Mouse (Mus musculus) MEL-GATA-1-ER (cell line): ENCODE data around the gene Camk2d.

Experiments
- DNase-seq: peaks from one replicate; pipeline ENCODE4 v3.0.0-alpha.2; 2012; ENCODE audit warnings: low read depth; ENCODE audit errors: extremely low read depth

The Camk2d gene

GRCm38 (mm10) chr3:126806145-126806544 is 210.0 kb downstream of the Camk2d start:
- DNase-seq = no peak

DNA sequence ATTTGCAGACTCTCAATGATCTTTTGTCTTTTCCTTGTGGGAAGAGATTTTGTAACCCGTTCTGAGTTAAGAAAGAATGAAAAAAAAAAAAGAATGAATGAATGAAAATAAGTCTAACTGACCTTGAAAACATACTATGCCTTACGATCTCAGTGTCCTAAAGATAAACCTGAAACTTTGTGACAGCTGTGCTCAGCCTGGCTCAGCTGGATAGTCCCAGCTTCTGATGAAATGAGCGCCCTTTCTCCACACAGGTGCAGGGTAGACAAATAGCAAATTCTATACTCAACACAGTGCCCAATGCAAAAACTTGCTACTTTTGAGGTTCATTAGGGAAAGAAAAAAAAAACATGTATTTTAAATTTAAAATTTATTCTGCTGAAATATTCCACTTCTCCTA is 213.8 kb downstream of the Camk2d start:
- no peak for DNase-seq

GRCm38 (mm10) chr3:126810372-126811090 is 214.4 kb downstream of the Camk2d start:
- no peak for DNase-seq

DNA sequence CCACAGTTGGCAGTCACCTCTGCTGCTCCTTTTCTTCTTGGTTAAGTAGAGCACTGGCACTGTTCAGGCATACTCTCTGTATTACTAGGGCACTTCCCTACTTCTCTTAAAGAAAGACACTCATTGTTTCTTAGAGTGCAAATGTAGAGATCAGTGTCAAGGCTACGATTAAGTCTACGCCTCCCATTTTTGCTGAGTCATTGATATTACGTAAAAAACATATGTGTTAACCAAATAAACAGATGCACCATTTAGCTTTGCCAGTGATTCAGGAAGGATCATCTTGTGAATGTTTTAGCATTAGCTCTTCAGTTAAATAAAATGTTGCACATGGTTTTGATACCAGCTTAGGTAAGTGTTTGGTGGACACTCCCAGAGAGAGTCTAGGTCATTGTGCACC is 215.5 kb downstream of the Camk2d start:
- DNase-seq = no peak

DNA sequence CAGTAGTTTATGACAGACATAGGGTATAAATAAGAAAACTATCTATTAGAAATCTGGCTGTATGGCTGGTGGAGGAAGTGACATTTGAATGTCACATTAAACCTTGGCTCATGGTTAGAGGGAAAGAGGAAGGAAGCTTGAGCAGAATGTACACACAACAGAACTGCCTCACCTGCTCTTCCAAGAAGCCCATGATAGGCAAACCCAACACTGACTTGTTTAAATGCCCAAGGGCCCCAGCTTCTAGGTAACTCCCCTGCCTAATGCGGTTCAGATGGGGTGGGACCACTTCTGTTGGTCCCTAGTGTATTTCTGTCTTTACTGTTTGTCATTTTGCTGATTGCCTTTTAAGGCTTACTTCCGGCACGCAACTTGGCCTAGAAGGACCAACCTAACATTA is 226.3 kb downstream of the Camk2d start:
- no peak for DNase-seq

GRCm38 (mm10) chr3:126824930-126825329 is 228.8 kb downstream of the Camk2d start:
- no peak for DNase-seq

GRCm38 (mm10) chr3:126826172-126826571 is 230.1 kb downstream of the Camk2d start:
- DNase-seq = no peak

GRCm38 (mm10) chr3:126827900-126828299 is 231.8 kb downstream of the Camk2d start:
- no peak for DNase-seq

DNA sequence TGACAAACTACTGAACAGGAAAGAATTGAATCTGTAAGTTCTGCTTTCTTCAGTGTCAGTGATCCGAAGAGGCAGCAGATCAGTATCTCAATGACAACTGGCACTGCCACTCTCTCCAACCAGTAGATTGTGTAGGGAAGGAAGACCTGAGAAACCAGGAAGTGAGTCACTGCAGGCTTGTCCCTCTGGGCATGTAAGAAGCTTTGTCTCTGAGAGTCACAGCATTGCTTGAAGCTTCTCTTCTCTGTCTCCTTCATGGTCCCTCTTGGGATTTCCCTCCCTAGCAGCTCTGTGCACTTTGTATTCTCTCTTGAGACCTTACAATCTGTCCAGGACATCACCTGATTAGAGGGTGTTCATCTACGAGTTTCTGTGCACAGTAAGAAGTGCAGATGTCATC is 233.7 kb downstream of the Camk2d start:
- DNase-seq = peak; percentile 22

DNA sequence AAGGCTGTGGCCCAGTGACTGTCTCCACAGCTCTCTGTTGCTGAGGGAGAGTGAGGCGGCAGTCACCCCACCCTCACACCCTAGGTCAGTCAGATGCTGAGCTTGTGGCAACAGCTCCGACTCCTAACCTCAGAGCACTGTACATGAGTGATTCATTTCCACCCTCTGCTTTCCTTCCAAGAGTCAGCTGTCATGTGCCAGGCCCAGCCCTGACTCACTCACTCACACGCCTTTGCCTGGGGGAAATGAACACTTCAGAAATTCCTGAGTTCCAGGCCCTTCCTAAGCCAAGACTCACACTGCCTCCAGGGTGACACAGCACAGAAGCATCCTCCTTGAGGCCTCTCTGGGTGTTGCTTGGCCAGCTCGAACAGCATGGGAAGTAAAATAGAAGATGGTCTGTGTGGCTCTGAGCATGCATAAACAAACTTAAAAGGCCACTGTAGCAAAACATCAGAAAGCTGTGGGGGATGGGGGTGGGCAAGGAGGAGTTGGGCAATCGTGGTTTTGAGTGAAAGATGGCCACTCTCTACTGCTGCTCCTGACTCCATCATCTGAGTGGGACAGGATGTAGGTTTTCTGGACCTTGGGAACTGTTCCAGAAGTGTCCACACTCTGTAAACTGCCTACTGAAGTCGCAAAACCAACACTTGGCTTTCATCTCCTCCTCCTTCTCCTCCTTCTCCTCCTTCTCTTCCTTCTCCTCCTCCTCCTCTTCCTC is 235.5 kb downstream of the Camk2d start:
- no peak for DNase-seq

GRCm38 (mm10) chr3:126834641-126835167 is 238.6 kb downstream of the Camk2d start:
- no peak for DNase-seq

DNA sequence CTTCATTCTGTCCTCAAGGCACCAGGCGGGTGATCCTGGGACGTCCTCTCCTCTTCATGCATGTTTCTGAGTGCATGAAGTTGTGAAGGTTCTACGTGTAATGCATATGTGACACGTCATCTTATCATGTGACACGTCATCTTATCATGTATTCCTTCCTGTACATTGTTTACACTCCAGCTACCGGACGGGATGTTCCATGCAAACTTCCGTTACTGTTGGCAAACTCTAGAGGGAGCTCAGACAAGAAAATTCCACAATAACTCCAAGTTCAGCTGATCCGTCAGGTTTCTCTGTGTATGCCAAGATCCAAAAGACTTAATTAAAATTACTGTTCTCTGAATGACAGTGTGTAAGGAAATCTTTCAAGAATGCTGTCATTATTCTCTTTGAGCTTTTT is 246.7 kb downstream of the Camk2d start:
- no peak for DNase-seq

GRCm38 (mm10) chr3:126844809-126845208 is 248.7 kb downstream of the Camk2d start:
- DNase-seq = no peak

- no peak for DNase-seq
Measured at GRCm38 (mm10) chr3:126848081-126848480, 252.0 kb downstream of the Camk2d start.

DNA sequence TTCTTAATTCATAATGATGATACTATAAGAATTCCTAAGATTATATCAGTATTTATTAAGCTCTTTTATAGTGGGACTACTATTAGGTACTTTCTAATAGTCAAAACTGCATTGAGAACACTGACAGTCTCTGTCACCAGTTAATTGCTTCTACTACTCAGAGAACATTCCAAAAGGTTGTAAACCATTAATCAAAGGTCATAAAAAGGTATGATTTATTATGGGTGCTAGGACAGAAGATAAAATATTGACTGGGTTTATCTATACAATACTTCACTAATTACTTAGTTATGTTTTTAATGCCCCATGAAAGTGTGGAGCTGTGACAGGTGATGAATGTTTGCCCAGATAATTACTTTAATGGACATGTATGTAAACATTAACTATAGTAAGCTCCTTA is 264.3 kb downstream of the Camk2d start:
- DNase-seq = no peak

GRCm38 (mm10) chr3:126869561-126869960 is 273.5 kb downstream of the Camk2d start:
- no peak for DNase-seq

- no peak for DNase-seq
Measured at GRCm38 (mm10) chr3:126870688-126871087, 274.6 kb downstream of the Camk2d start.

GRCm38 (mm10) chr3:126878233-126878632 is 282.1 kb downstream of the Camk2d start:
- no peak for DNase-seq

DNA sequence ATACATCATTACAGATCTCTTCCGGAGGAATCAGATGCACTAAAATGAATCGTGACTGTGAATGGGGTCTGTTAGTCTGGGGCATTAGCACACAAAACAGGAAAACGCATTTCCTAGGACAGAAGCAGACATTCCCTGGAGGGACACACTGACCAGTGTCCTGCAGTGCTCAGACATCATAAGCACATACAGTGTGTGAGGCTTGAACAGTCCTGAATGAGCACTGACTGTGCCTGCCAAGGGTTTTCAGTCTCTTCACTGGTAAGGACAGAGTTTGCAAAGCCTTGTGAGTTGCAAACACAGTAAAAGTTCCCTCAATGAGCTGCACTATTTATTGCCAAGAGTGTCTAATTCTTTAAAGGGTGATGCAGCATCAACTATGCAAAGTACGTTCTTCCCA is 290.0 kb downstream of the Camk2d start:
- no peak for DNase-seq

DNA sequence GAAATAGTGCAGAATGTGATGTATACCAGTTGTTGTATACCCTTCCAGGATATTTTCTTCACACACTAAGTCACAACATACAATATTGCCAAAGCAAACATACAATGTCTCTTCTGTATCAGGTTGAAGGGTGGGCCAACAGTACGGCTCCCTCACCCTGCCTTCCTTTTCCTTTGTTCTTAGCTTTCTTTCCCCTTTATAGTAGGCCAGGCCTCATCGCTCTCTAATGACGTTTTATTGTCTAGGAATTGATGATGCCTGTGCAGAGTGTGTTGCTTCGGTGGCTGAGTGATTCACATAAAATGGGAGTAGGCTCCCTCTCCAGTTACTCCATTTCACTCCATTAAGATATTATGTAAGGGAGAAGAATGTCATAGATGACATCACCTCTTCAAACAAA is 290.5 kb downstream of the Camk2d start:
- DNase-seq = no peak
